In genomic region chr3:30105859-30106258, GRCm38 (mm10) we compare ENCODE assay signal across 15 mouse cellular contexts.
DNase-seq lines count a peak whose midpoint lies in the region; ATAC-seq and TF ChIP-seq lines count a peak whose summit lies in the region.
"Had no signal": no experiment of that assay in that cellular context is flagged by ENCODE, and none has a peak within 500 bp of the region (broad histone marks: within the 10 kb centered on the region; RNA-seq: fewer than 3 reads in every experiment).

No protein-coding gene starts in this region.

- TF ChIP-seq CTCF in lung, postnatal 0 days (IDR thresholded peaks at IDR 0.05) = no peak
- no peak for TF ChIP-seq CTCF in midbrain, postnatal 0 days (IDR thresholded peaks at IDR 0.05)

- no peak for DNase-seq in heart, postnatal 25 days (ENCODE audit: low spot score)
- peak; percentile 38 for DNase-seq in lung, postnatal 0 days (ENCODE audit: low spot score)
- DNase-seq in lung, adult 18-20 months = no peak
- no peak for DNase-seq in midbrain, postnatal 0 days (ENCODE audit: low spot score)
- DNase-seq in cerebellum, adult 18-20 months = no peak
- DNase-seq: cerebellum, postnatal 10 days; forebrain, postnatal 0 days; liver, embryonic 13.5 days; thymus, postnatal 4 days had no signal

- H3K4me1 ChIP-seq in heart, embryonic 13.5 days = peaks cover 26% of the 10 kb centered on the region
- peaks cover 3% of the 10 kb centered on the region; the same call in 1 of the 2 replicates for H3K4me1 ChIP-seq in lung, postnatal 0 days (ENCODE audit: insufficient read depth, low read depth, low read length)
- H3K4me1 ChIP-seq in limb, embryonic 12.5 days (replicated peaks) = peaks cover 54% of the 10 kb centered on the region
- no peaks in the 10 kb centered on the region for H3K4me1 ChIP-seq in midbrain, postnatal 0 days (ENCODE audit: insufficient read depth, low read length)
- H3K4me1 ChIP-seq: liver, embryonic 13.5 days; midbrain, embryonic 10.5 days had no signal

- ATAC-seq in heart, embryonic 13.5 days (ENCODE audit: extremely low read depth, insufficient number of reproducible peaks, low FRiP score, low TSS enrichment) = no peak
- no peak for ATAC-seq in lung, postnatal 0 days
- no peak for ATAC-seq in limb, embryonic 12.5 days (ENCODE audit: insufficient number of reproducible peaks, insufficient read depth, low FRiP score, low TSS enrichment, low read depth)
- ATAC-seq in midbrain, postnatal 0 days (ENCODE audit: low FRiP score) = no peak
- ATAC-seq: forebrain, postnatal 0 days; hindbrain, postnatal 0 days had no signal

- no peak overlapping the region for H3K4me3 ChIP-seq in heart, embryonic 13.5 days
- no peak overlapping the region for H3K4me3 ChIP-seq in lung, postnatal 0 days (ENCODE audit: low read depth, low read length)
- H3K4me3 ChIP-seq in limb, embryonic 12.5 days (replicated peaks) = no peak overlapping the region
- H3K4me3 ChIP-seq in midbrain, postnatal 0 days (ENCODE audit: low read depth, low read length) = no peak overlapping the region
- H3K4me3 ChIP-seq: liver, embryonic 13.5 days; midbrain, embryonic 10.5 days; stomach, embryonic 15.5 days had no signal

- peak overlapping the region; percentile 90 for H3K27ac ChIP-seq in heart, embryonic 13.5 days (replicated peaks)
- H3K27ac ChIP-seq in lung, postnatal 0 days (ENCODE audit: low read length) = no peak overlapping the region
- peak overlapping the region; percentile 96 for H3K27ac ChIP-seq in limb, embryonic 12.5 days
- H3K27ac ChIP-seq in midbrain, postnatal 0 days (ENCODE audit: low read depth, low read length) = no peak overlapping the region
- H3K27ac ChIP-seq: hindbrain, postnatal 0 days; liver, embryonic 13.5 days; midbrain, embryonic 10.5 days had no signal

- no peaks in the 10 kb centered on the region for H3K27me3 ChIP-seq in heart, embryonic 13.5 days (replicated peaks)
- no peaks in the 10 kb centered on the region for H3K27me3 ChIP-seq in lung, postnatal 0 days (replicated peaks; ENCODE audit: insufficient read depth, low read length)
- H3K27me3 ChIP-seq in limb, embryonic 12.5 days = no peaks in the 10 kb centered on the region
- no peaks in the 10 kb centered on the region for H3K27me3 ChIP-seq in midbrain, postnatal 0 days (ENCODE audit: insufficient read depth, low read length)
- H3K27me3 ChIP-seq: CH12.LX; liver, embryonic 13.5 days; stomach, embryonic 15.5 days had no signal

- H3K36me3 ChIP-seq in heart, embryonic 13.5 days = no peaks in the 10 kb centered on the region
- H3K36me3 ChIP-seq in lung, postnatal 0 days (ENCODE audit: insufficient read depth, low read length) = no peaks in the 10 kb centered on the region
- H3K36me3 ChIP-seq in limb, embryonic 12.5 days = no peaks in the 10 kb centered on the region
- no peaks in the 10 kb centered on the region for H3K36me3 ChIP-seq in midbrain, postnatal 0 days (ENCODE audit: insufficient read depth, low read length)
- H3K36me3 ChIP-seq: liver, embryonic 13.5 days; midbrain, embryonic 10.5 days; stomach, embryonic 15.5 days had no signal

- intact Hi-C loops in heart, postnatal 25 days (cut with DNase I) = loop anchor here (5.0 to 10.0 kb wide), 2 partner anchors 91 to 401 kb away; no protein-coding TSS in a partner anchor

- 22% methylated on average over 1 of the region's 1 CpGs for WGBS in heart, embryonic 13.5 days
- 14% methylated on average over 1 of the region's 1 CpGs for WGBS in lung, postnatal 0 days
- 6% methylated on average over 1 of the region's 1 CpGs for WGBS in limb, embryonic 12.5 days
- 52% methylated on average over 1 of the region's 1 CpGs for WGBS in midbrain, postnatal 0 days

- no peaks in the 10 kb centered on the region for H3K9me3 ChIP-seq in heart, embryonic 13.5 days
- no peaks in the 10 kb centered on the region for H3K9me3 ChIP-seq in lung, postnatal 0 days (ENCODE audit: low read length)
- H3K9me3 ChIP-seq in limb, embryonic 12.5 days = no peaks in the 10 kb centered on the region
- no peaks in the 10 kb centered on the region for H3K9me3 ChIP-seq in midbrain, postnatal 0 days (ENCODE audit: low read length)
- H3K9me3 ChIP-seq: liver, embryonic 13.5 days; midbrain, embryonic 10.5 days; stomach, embryonic 15.5 days had no signal

- H3K9ac ChIP-seq in heart, embryonic 13.5 days = no peak overlapping the region
- no peak overlapping the region for H3K9ac ChIP-seq in lung, postnatal 0 days (replicated peaks; ENCODE audit: low read depth)
- no peak overlapping the region for H3K9ac ChIP-seq in limb, embryonic 12.5 days (replicated peaks)
- no peak overlapping the region for H3K9ac ChIP-seq in midbrain, postnatal 0 days (replicated peaks; ENCODE audit: low read length, poor library complexity, severe bottlenecking)
- H3K9ac ChIP-seq: forebrain, postnatal 0 days; liver, embryonic 13.5 days; stomach, embryonic 15.5 days had no signal

- no peak for TF ChIP-seq EP300 in lung, postnatal 0 days (IDR thresholded peaks at IDR 0.05)

- H3K4me2 ChIP-seq in heart, embryonic 13.5 days = peak overlapping the region; percentile 60
- H3K4me2 ChIP-seq in lung, postnatal 0 days (replicated peaks; ENCODE audit: low read depth, low read length) = peak overlapping the region; percentile 49; the same call in 1 of the 2 replicates
- H3K4me2 ChIP-seq in limb, embryonic 12.5 days = peak overlapping the region; percentile 50
- H3K4me2 ChIP-seq in midbrain, postnatal 0 days (ENCODE audit: low read depth, low read length, poor library complexity, severe bottlenecking) = no peak overlapping the region

Comparison
In these comparisons a context has a peak if more than half of its experiments do, and no peak if none do; other contexts are left out.
1. H3K27ac ChIP-seq: peak in heart, embryonic 13.5 days (single experiment) and limb, embryonic 12.5 days (single experiment); none in lung, postnatal 0 days (single experiment) and midbrain, postnatal 0 days (single experiment).